Mouse (Mus musculus) E14TG2a.4 (cell line): ENCODE measurements around the gene Gm45062.

Source experiments
- CTCF ChIP-seq: conservative IDR thresholded peaks from 2 replicates; pipeline ENCODE4 v1.5.1; 2014; ENCODE audit warnings: low read length
- NANOG ChIP-seq: IDR thresholded peaks from 2 replicates; pipeline ENCODE4 v1.6.1; 2014; ENCODE audit warnings: borderline replicate concordance, low read length, mixed read lengths

DNA sequence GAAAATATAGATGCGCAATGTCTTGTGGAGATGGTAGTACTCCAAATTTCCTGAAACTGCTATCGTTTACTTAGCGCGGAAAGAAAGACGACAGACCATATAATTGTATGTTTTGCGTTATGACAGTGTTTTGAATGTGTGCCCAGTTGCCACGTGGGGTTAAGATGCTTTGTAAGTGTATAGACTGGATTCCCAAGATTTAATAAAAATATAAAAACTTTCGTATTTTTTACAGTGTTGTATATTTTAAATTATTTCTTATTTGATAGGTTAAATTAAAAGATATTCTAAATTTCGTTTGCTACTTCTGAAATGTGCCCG lies 49.4 kb upstream of the Gm45062 start:
- TF ChIP-seq CTCF (no peak), NANOG (no peak)
